Mouse (Mus musculus) megakaryocyte, embryonic 14.5 days (primary cell): ENCODE results near the gene Fcgr3.

Experiments
- FLI1 ChIP-seq: IDR thresholded peaks from 2 replicates; pipeline ENCODE4 v1.6.1; 2012; ENCODE audit warnings: low read length, inconsistent platforms, mixed read lengths
- GATA1 ChIP-seq: IDR thresholded peaks from 3 replicates; pipeline ENCODE4 v1.6.1; 2012; ENCODE audit warnings: mixed read lengths, low read length, inconsistent platforms, borderline replicate concordance

DNA sequence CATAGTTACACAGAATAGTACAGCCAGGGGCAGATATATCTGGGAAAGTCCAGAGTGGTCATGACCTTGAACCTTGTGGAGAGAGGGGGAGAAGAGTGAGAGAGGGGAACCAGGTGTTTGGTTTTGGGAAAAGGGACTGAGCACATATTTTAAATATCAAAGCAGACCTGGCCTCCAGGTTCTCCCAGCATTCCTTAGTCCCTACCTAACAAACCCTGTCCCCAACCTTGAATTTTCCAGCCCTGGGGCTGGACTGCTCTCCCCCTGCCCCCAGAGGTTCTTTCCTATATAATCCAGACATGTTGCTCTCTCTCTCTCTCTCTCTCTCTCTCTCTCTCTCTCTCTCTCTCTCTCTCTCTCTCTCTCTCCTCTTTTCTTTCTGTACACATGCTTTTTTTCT is 32.4 kb upstream of the Fcgr3 start:
- no peak for TF ChIP-seq FLI1
- TF ChIP-seq GATA1 = no peak
